Mouse (Mus musculus): ENCODE data around the gene Ppm1e. TPM values are rescaled to one million over a fixed set of nuclear protein-coding genes. Genes with fewer than 3 reads are reported as not detected.
A peak's percentile ranks its signal among the peaks of the same experiment; 100 is the strongest.

The Ppm1e gene
- polyA plus RNA-seq, 1 experiment, result 0.70 TPM

DNA sequence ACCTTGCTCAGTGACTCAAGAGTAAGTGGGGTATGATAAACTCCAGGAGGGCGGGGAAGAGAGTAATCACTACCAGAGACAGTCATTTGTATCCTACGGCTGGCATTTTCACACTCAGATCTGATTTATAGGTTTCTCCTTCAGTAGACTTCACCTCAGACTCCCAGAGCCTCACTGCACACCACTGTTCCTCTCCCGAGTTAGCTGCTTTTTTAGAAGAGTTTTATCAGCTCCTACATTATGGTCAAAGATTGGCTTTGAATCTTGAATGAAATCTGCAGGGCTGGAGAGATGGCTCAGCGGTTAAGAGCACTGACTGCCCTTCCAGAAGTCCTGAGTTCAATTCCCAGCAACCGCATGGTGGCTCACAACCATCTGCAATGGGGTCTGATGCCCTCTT lies 79.4 kb downstream of the Ppm1e start:
- WGBS, result 64% methylated on average over 5 of the region's 5 CpGs
- Histone ChIP-seq H3K36me3 (ENCODE audit: control insufficient read depth, insufficient read depth, low read length) (no peaks in the 10 kb centered on the region), H3K27ac (ENCODE audit: insufficient read depth, low read depth, low read length) (no peak overlapping the region), H3K27me3 (replicated peaks; ENCODE audit: control insufficient read depth, insufficient read depth, low read length) (no peaks in the 10 kb centered on the region), H3K4me1 (ENCODE audit: control insufficient read depth, insufficient read depth, low read length) (no peaks in the 10 kb centered on the region), H3K4me3 (ENCODE audit: insufficient read depth, low read depth, low read length) (no peak overlapping the region)
- TF ChIP-seq CTCF (conservative IDR thresholded peaks at IDR 0.05; ENCODE audit: insufficient read depth, insufficient read length, low read depth, low read length) (no peak), POLR2A (IDR thresholded peaks at IDR 0.05; ENCODE audit: low read depth, low read length) (no peak)
- no peak for DNase-seq

DNA sequence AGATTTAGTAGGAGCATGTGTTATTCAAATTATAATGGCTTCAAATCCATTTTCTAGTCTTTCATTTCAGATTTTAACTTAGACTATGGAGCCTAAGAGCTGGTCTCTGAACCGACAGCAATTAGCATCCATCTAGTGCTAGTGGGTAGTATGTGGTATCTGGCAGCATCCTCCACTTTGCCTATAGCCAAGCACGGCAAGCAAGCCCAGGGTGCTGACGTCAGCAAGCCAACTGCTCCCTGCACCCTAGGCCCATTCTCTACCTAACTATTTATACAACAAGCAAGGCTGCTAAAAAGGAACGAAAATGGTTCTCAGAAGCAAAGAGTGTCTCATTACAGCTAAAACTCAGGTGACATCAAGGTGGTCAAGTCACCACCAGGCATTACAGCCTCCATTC lies 80.0 kb downstream of the Ppm1e start:
- Histone ChIP-seq H3K4me3 (ENCODE audit: insufficient read depth, low read depth, low read length) (no peak overlapping the region), H3K27ac (ENCODE audit: insufficient read depth, low read depth, low read length) (no peak overlapping the region), H3K27me3 (replicated peaks; ENCODE audit: control insufficient read depth, insufficient read depth, low read length) (no peaks in the 10 kb centered on the region), H3K36me3 (ENCODE audit: control insufficient read depth, insufficient read depth, low read length) (no peaks in the 10 kb centered on the region), H3K4me1 (ENCODE audit: control insufficient read depth, insufficient read depth, low read length) (no peaks in the 10 kb centered on the region)
- 63% methylated on average over 4 of the region's 4 CpGs for WGBS
- TF ChIP-seq POLR2A (IDR thresholded peaks at IDR 0.05; ENCODE audit: low read depth, low read length) (no peak), CTCF (conservative IDR thresholded peaks at IDR 0.05; ENCODE audit: insufficient read depth, insufficient read length, low read depth, low read length) (no peak)
- DNase-seq, result no peak

- no peaks in the 10 kb centered on the region for H3K4me1 ChIP-seq (ENCODE audit: control insufficient read depth, insufficient read depth, low read length)
- no peak overlapping the region for H3K4me3 ChIP-seq (ENCODE audit: insufficient read depth, low read depth, low read length)
- no peak for DNase-seq
- no peaks in the 10 kb centered on the region for H3K36me3 ChIP-seq (ENCODE audit: control insufficient read depth, insufficient read depth, low read length)
- H3K27ac ChIP-seq (ENCODE audit: insufficient read depth, low read depth, low read length), result no peak overlapping the region
- TF ChIP-seq POLR2A (IDR thresholded peaks at IDR 0.05; ENCODE audit: low read depth, low read length) (no peak), CTCF (conservative IDR thresholded peaks at IDR 0.05; ENCODE audit: insufficient read depth, insufficient read length, low read depth, low read length) (no peak)
- H3K27me3 ChIP-seq (replicated peaks; ENCODE audit: control insufficient read depth, insufficient read depth, low read length), result no peaks in the 10 kb centered on the region
- WGBS, result 17% methylated on average over 5 of the region's 5 CpGs
Observed at GRCm38 (mm10) chr11:87276240-87276985, 82.4 kb downstream of the Ppm1e start.

- H3K36me3 ChIP-seq (ENCODE audit: control insufficient read depth, insufficient read depth, low read length), result no peaks in the 10 kb centered on the region
- no peak for DNase-seq
- no peaks in the 10 kb centered on the region for H3K27me3 ChIP-seq (replicated peaks; ENCODE audit: control insufficient read depth, insufficient read depth, low read length)
- H3K4me1 ChIP-seq (ENCODE audit: control insufficient read depth, insufficient read depth, low read length), result no peaks in the 10 kb centered on the region
- TF ChIP-seq POLR2A (IDR thresholded peaks at IDR 0.05; ENCODE audit: low read depth, low read length) (no peak), CTCF (conservative IDR thresholded peaks at IDR 0.05; ENCODE audit: insufficient read depth, insufficient read length, low read depth, low read length) (no peak)
- 80% methylated on average over 7 of the region's 7 CpGs for WGBS
- no peak overlapping the region for H3K4me3 ChIP-seq (ENCODE audit: insufficient read depth, low read depth, low read length)
- no peak overlapping the region for H3K27ac ChIP-seq (ENCODE audit: insufficient read depth, low read depth, low read length)
Observed at GRCm38 (mm10) chr11:87275420-87276048, 83.3 kb downstream of the Ppm1e start.

GRCm38 (mm10) chr11:87272725-87273124 lies 86.1 kb downstream of the Ppm1e start:
- no peak for TF ChIP-seq POLR2A (IDR thresholded peaks at IDR 0.05; ENCODE audit: low read depth, low read length)
- TF ChIP-seq CTCF (conservative IDR thresholded peaks at IDR 0.05; ENCODE audit: insufficient read depth, insufficient read length, low read depth, low read length), result no peak
- WGBS, result 93% methylated on average over 5 of the region's 5 CpGs
- Histone ChIP-seq H3K27me3 (replicated peaks; ENCODE audit: control insufficient read depth, insufficient read depth, low read length) (no peaks in the 10 kb centered on the region), H3K27ac (ENCODE audit: insufficient read depth, low read depth, low read length) (no peak overlapping the region), H3K36me3 (ENCODE audit: control insufficient read depth, insufficient read depth, low read length) (no peaks in the 10 kb centered on the region), H3K4me3 (ENCODE audit: insufficient read depth, low read depth, low read length) (no peak overlapping the region), H3K4me1 (ENCODE audit: control insufficient read depth, insufficient read depth, low read length) (no peaks in the 10 kb centered on the region; the same call in 1 of the 2 replicates)
- no peak for DNase-seq

DNA sequence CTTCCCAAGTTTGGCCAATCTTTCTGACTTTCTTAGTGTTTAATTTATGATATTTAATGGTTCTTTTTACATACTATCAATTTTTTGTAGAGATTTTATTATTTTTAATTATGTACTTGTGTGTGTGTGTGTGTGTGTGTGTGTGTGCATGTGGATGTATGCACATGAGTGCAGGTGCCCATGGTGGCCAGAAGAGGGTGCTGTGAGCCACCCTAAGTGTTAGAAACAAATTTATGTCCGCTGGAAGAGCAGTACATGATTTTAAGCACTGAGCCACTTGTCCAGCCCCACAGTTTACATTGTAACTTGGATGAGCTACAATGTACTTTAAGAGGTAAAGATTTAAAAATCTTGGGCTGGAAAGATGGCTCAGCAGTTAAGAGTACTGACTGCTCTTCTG lies 87.3 kb downstream of the Ppm1e start:
- no peak overlapping the region for H3K4me3 ChIP-seq (ENCODE audit: insufficient read depth, low read depth, low read length)
- 91% methylated on average over 1 of the region's 1 CpGs for WGBS
- H3K27ac ChIP-seq (ENCODE audit: insufficient read depth, low read depth, low read length), result no peak overlapping the region
- no peak for DNase-seq
- H3K27me3 ChIP-seq (replicated peaks; ENCODE audit: control insufficient read depth, insufficient read depth, low read length), result no peaks in the 10 kb centered on the region
- no peaks in the 10 kb centered on the region; the same call in 1 of the 2 replicates for H3K4me1 ChIP-seq (ENCODE audit: control insufficient read depth, insufficient read depth, low read length)
- no peaks in the 10 kb centered on the region for H3K36me3 ChIP-seq (ENCODE audit: control insufficient read depth, insufficient read depth, low read length)
- TF ChIP-seq CTCF (conservative IDR thresholded peaks at IDR 0.05; ENCODE audit: insufficient read depth, insufficient read length, low read depth, low read length) (no peak), POLR2A (IDR thresholded peaks at IDR 0.05; ENCODE audit: low read depth, low read length) (no peak)

- H3K36me3 ChIP-seq (ENCODE audit: control insufficient read depth, insufficient read depth, low read length), result no peaks in the 10 kb centered on the region
- 45% methylated on average over 2 of the region's 2 CpGs for WGBS
- no peak for TF ChIP-seq CTCF (conservative IDR thresholded peaks at IDR 0.05; ENCODE audit: insufficient read depth, insufficient read length, low read depth, low read length)
- TF ChIP-seq POLR2A (IDR thresholded peaks at IDR 0.05; ENCODE audit: low read depth, low read length), result no peak
- H3K27ac ChIP-seq (ENCODE audit: insufficient read depth, low read depth, low read length), result no peak overlapping the region
- peak; percentile 59 for DNase-seq
- H3K4me3 ChIP-seq (ENCODE audit: insufficient read depth, low read depth, low read length), result no peak overlapping the region
- no peaks in the 10 kb centered on the region; the same call in 1 of the 2 replicates for H3K4me1 ChIP-seq (ENCODE audit: control insufficient read depth, insufficient read depth, low read length)
- no peaks in the 10 kb centered on the region for H3K27me3 ChIP-seq (replicated peaks; ENCODE audit: control insufficient read depth, insufficient read depth, low read length)
Observed at GRCm38 (mm10) chr11:87270958-87271357, 87.9 kb downstream of the Ppm1e start.
